Mouse (Mus musculus): Measurements from ENCODE around the gene Sox6. TPM values are rescaled to one million over a fixed set of nuclear protein-coding genes. Genes with fewer than 3 reads are reported as not detected.

Gene Sox6
- total and polyA plus RNA-seq, 3 experiments = 0.09 to 1.3 (median 0.90) TPM

DNA sequence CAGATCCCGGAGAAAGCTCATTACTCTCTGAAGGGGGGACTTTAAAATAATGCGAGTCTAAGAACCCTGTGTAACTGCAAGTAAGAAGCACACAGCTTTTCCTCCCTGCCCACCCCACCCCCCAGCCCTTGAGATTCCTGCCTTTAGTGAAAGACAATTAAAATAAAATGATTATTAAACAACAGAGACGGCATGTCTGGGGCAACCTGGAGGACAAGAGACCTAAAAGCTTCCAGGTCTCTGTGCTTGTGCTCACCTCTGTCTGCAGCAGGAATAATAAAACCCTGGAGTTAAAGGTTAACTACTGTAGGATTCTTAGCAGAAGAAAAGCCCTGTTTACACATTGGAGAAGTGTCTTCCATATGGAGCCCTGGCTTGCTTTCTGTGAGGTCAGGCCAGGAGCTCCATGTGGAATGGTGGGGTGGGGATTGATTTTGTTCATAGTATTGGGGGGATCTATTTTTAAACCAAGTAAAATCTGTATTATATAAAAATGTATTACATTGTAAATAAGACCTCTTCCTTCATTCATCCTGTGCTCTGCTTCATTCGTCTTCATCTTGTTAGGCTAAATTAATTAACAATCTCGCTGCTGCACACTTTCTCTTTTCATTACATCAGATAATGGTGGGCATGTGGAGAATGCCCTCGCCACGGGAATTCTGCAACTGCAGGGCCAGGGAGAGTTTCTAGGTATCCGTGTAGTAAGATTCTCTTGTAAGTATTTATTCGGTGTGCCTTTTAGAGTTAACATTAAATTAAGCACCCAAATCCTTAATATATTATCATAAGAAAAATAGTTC is 171.7 kb downstream of the Sox6 start:
- no peak for DNase-seq (ENCODE audit: extremely low read depth)
- H3K36me3 ChIP-seq (replicated peaks in 1 of 2; ENCODE audit: control insufficient read depth in 1 of 2, insufficient read depth in 1 of 2, low read length in 1 of 2) = no peaks in the 10 kb centered on the region
- no peak overlapping the region for H3K4me3 ChIP-seq (replicated peaks in 1 of 3; ENCODE audit: low read depth in 2 of 3, low read length in 2 of 3, poor library complexity in 1 of 3)
- no peaks in the 10 kb centered on the region for H3K9me3 ChIP-seq (replicated peaks; ENCODE audit: low read length)
- in situ Hi-C loops (cut with MboI; ENCODE audit: low pct_ligation_motif_present, low pct_unique_long_range_greater_than_20kb, low sequenced_read_pairs) (no loop called here), dilution Hi-C loops (cut with MboI; ENCODE audit: extremely low pct_ligation_motif_present, extremely low pct_unique_long_range_greater_than_20kb, low sequenced_read_pairs) (no loop called here)
- no peaks in the 10 kb centered on the region for H3K79me2 ChIP-seq (replicated peaks; ENCODE audit: control insufficient read depth, extremely low read depth, insufficient read depth, poor library complexity, severe bottlenecking)
- TF ChIP-seq MAFK (IDR thresholded peaks at IDR 0.05; ENCODE audit: insufficient replicate concordance, low read length) = no peak
- no peak for TF ChIP-seq USF2 (conservative IDR thresholded peaks at IDR 0.05; ENCODE audit: low read depth, low read length)
- TF ChIP-seq ELF1 (IDR thresholded peaks at IDR 0.05; ENCODE audit: low read depth, low read length) = no peak
- TF ChIP-seq ETS1 (conservative IDR thresholded peaks at IDR 0.05; ENCODE audit: low read depth, low read length) = no peak
- no peak for TF ChIP-seq NELFE (IDR thresholded peaks at IDR 0.05; ENCODE audit: low read depth, low read length)
- TF ChIP-seq ZNF384 (IDR thresholded peaks at IDR 0.05; ENCODE audit: low read depth, low read length) = no peak
- H3K27ac ChIP-seq (ENCODE audit: insufficient read depth, low read depth) = no peak overlapping the region
- H3K4me1 ChIP-seq (ENCODE audit: control insufficient read depth in 1 of 2, insufficient read depth in 2 of 2) = no peaks in the 10 kb centered on the region
- no peak overlapping the region for H3K9ac ChIP-seq (ENCODE audit: insufficient read depth, low read depth)
- no peaks in the 10 kb centered on the region for H3K27me3 ChIP-seq (replicated peaks)
- no peak overlapping the region for H3K4me2 ChIP-seq (ENCODE audit: insufficient read depth, low read depth, poor library complexity, severe bottlenecking)

GRCm38 (mm10) chr7:115865979-115866697 is 172.5 kb downstream of the Sox6 start:
- no peaks in the 10 kb centered on the region for H3K36me3 ChIP-seq (replicated peaks in 1 of 2; ENCODE audit: control insufficient read depth in 1 of 2, insufficient read depth in 1 of 2, low read length in 1 of 2)
- dilution Hi-C loops (cut with MboI; ENCODE audit: extremely low pct_ligation_motif_present, extremely low pct_unique_long_range_greater_than_20kb, low sequenced_read_pairs) = no loop called here
- no peak overlapping the region; the same call in 1 of the 2 replicates for H3K4me2 ChIP-seq (ENCODE audit: insufficient read depth, low read depth, poor library complexity, severe bottlenecking)
- no peak for TF ChIP-seq ZC3H11A (IDR thresholded peaks at IDR 0.05; ENCODE audit: low read depth, low read length)
- no peak for TF ChIP-seq USF1 (IDR thresholded peaks at IDR 0.05; ENCODE audit: low read depth, low read length)
- TF ChIP-seq GABPA (IDR thresholded peaks at IDR 0.05; ENCODE audit: insufficient replicate concordance, low read depth, low read length) = no peak
- no peak for TF ChIP-seq ETS1 (conservative IDR thresholded peaks at IDR 0.05; ENCODE audit: low read depth, low read length)
- no peak for TF ChIP-seq MEF2A (IDR thresholded peaks at IDR 0.05; ENCODE audit: borderline replicate concordance, low read depth, low read length)
- no peak for TF ChIP-seq ZNF384 (IDR thresholded peaks at IDR 0.05; ENCODE audit: low read depth, low read length)
- no peak for DNase-seq (ENCODE audit: extremely low read depth)
- H3K4me1 ChIP-seq (ENCODE audit: control insufficient read depth in 1 of 2, insufficient read depth in 2 of 2) = no peaks in the 10 kb centered on the region
- no peak overlapping the region for H3K4me3 ChIP-seq (replicated peaks in 1 of 3; ENCODE audit: low read depth in 2 of 3, low read length in 2 of 3, poor library complexity in 1 of 3)
- no peaks in the 10 kb centered on the region for H3K79me2 ChIP-seq (replicated peaks; ENCODE audit: control insufficient read depth, extremely low read depth, insufficient read depth, poor library complexity, severe bottlenecking)
- no peaks in the 10 kb centered on the region for H3K9me3 ChIP-seq (replicated peaks; ENCODE audit: low read length)
- H3K9ac ChIP-seq (ENCODE audit: insufficient read depth, low read depth) = no peak overlapping the region
- in situ Hi-C loops (cut with MboI; ENCODE audit: low pct_ligation_motif_present, low pct_unique_long_range_greater_than_20kb, low sequenced_read_pairs) = no loop called here
- H3K27me3 ChIP-seq (replicated peaks) = no peaks in the 10 kb centered on the region
- H3K27ac ChIP-seq (ENCODE audit: insufficient read depth, low read depth) = no peak overlapping the region
